Mouse (Mus musculus) spleen, adult 2 months (tissue): ENCODE measurements at regions not wholly inside any gene's neighbourhood (a gene's known extent, or its start where the extent isn't known, plus 50 kb on each side); places are given as distances from the start of the nearest gene placed in this dataset.

Experiments
- CTCF ChIP-seq: fragments of 200-500 bp; IDR thresholded peaks from 2 replicates; pipeline ENCODE4 v1.5.1; 2011; ENCODE audit warnings: mild to moderate bottlenecking, inconsistent platforms; ENCODE audit not compliant: insufficient read depth, insufficient read length, insufficient replicate concordance; ENCODE audit errors: extremely low read depth
- POLR2A ChIP-seq: fragments of 200-500 bp; IDR thresholded peaks from 2 replicates; pipeline ENCODE4 v1.6.1; 2011; ENCODE audit warnings: low read depth, low read length, inconsistent platforms

DNA sequence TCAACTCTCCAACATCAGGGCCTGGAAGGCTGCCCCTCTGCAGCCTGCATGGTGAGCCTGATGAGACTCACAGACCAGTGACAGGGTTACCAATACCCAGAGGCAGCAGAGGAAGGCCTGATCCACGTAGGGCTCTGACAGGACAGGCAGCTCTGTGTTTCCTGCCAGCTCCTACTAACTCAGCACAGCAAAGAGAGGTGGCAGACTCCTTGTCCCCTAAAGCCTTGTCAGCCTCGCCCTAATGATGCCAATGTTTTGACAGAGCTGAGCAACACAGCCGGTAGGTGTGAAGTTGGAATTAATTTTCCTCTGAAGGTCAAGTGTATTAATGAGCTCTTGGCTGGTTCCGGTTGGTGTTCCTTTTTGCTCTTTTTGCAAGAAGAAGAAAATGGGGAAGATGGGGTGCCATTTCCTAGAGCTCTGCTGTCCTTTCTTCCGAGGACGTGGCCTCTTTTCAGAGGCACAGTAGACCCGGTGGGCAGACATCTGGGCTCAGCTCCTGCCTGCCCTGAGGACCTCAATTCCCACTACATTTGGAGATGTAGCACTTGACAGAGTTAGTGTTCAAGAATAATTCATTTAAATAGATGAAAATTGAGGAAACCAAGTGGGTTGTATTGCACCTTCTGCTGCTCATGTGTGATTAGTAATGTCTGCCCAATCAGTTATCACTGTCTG is 395.5 kb upstream of the Tbx3 start:
- TF ChIP-seq POLR2A (no peak), CTCF (no peak)
